Mouse (Mus musculus): ENCODE results near the gene Fam189a1. TPM values are rescaled to one million over a fixed set of nuclear protein-coding genes. Genes with fewer than 3 reads are reported as not detected.

Fam189a1 gene
- polyA plus RNA-seq, 1 experiment from 2014 or later = 7.7 TPM

DNA sequence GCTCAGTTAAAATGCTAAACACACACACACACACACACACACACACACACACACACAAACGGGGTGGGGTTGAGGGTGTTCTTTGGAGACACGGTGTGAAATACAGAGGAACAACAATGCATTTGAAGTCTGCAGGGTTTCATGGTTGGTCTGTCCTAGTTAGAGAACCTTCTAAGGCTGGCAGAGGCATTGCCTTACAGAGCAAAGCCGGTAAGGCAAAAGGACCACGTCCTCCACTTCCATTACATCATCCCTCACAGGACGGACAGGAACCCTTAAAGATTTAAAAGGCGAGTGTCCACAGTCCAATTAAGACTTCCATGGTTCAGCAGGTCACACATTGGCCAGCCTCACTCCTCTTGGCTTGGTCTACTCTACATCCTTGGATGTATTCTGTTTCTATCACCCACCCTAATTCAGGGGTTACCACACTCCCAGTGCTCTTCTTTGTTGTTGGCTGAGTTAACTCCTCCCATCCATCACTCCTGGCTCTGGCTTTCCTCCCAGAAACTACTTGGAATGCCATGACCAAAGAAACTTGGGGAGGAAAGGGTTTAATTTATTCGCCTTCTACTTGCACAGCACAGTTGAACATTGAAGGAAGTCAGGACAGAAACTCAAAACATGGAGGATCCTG lies 96.1 kb downstream of the Fam189a1 start:
- Histone ChIP-seq H3K27ac (no peak overlapping the region), H3K4me3 (no peak overlapping the region), H3K36me3 (no peaks in the 10 kb centered on the region), H3K9ac (no peak overlapping the region), H3K27me3 (no peaks in the 10 kb centered on the region), H3K9me3 (replicated peaks) (no peaks in the 10 kb centered on the region), H3K4me2 (replicated peaks) (no peak overlapping the region), H3K4me1 (0 out of 2 replicates have a peak, but pooled peaks cover 8% of the 10 kb centered on the region)
- WGBS = 78% methylated on average over 7 of the region's 7 CpGs
- ATAC-seq (ENCODE audit: low FRiP score) = peak; percentile 38; the same call in 1 of the 2 replicates

DNA sequence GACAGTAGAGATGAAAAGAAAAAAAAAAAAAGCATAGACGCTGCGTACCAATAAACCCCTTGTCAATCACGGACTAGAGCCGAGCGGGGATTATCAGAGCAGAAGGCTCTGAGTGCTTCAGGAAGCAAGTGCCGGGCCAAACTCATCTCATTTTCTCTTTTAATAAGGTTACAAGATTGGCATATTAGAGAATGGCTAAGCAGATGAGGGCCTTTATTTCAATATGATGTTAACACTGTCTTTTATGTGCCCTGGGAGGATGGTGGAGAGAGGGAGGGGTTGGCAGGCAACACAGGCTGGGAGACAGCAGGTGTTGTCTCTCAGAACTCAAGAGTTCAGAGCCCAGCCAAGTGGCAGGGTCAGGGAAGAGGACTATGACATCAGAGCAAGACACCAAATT lies 99.5 kb downstream of the Fam189a1 start:
- H3K36me3 ChIP-seq = no peaks in the 10 kb centered on the region
- H3K27me3 ChIP-seq = no peaks in the 10 kb centered on the region
- H3K9me3 ChIP-seq (replicated peaks) = no peaks in the 10 kb centered on the region
- no peak for ATAC-seq (ENCODE audit: low FRiP score)
- no peak overlapping the region for H3K9ac ChIP-seq
- no peak overlapping the region for H3K4me2 ChIP-seq (replicated peaks)
- no peak overlapping the region for H3K27ac ChIP-seq
- H3K4me1 ChIP-seq = 0 out of 2 replicates have a peak, but pooled peaks cover 2% of the 10 kb centered on the region
- 77% methylated on average over 6 of the region's 6 CpGs for whole genome bisulfite sequencing
- H3K4me3 ChIP-seq = no peak overlapping the region

GRCm38 (mm10) chr7:65051986-65052385 lies 104.4 kb downstream of the Fam189a1 start:
- Histone ChIP-seq H3K27me3 (no peaks in the 10 kb centered on the region), H3K4me1 (peaks cover 5% of the 10 kb centered on the region; the same call in 1 of the 2 replicates), H3K9ac (no peak overlapping the region), H3K36me3 (no peaks in the 10 kb centered on the region), H3K4me2 (replicated peaks) (no peak overlapping the region), H3K27ac (no peak overlapping the region), H3K4me3 (no peak overlapping the region), H3K9me3 (replicated peaks) (no peaks in the 10 kb centered on the region)
- 88% methylated on average over 1 of the region's 1 CpGs for WGBS
- no peak for ATAC-seq (ENCODE audit: low FRiP score)

GRCm38 (mm10) chr7:65049236-65049954 lies 107.0 kb downstream of the Fam189a1 start:
- no peak overlapping the region; the same call in 1 of the 2 replicates for H3K27ac ChIP-seq
- no peak overlapping the region for H3K9ac ChIP-seq
- no peaks in the 10 kb centered on the region for H3K36me3 ChIP-seq
- H3K4me1 ChIP-seq = peaks cover 14% of the 10 kb centered on the region
- no peak overlapping the region for H3K4me3 ChIP-seq
- no peaks in the 10 kb centered on the region for H3K27me3 ChIP-seq
- 84% methylated on average over 18 of the region's 18 CpGs for WGBS
- no peaks in the 10 kb centered on the region for H3K9me3 ChIP-seq (replicated peaks)
- no peak overlapping the region for H3K4me2 ChIP-seq (replicated peaks)
- ATAC-seq (ENCODE audit: low FRiP score) = no peak

DNA sequence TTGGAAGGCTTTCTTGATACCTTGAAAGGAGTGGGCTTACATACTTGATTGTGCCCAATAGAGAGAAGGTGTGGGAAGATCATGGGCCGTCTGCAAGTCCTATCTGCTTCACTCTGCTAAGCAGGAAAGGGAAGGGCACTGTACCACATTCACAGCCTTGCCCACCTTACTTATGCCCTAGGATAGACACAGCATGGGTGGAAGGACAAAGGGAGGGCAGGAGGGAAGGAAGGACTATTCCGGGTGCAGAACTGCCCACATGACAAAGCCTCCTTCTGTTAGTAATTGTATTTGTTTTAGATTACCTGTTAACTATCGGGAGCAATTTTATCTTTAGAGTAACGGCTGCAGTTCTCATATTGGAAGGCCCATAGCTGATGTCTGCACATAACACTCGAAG lies 108.7 kb downstream of the Fam189a1 start:
- Histone ChIP-seq H3K36me3 (no peaks in the 10 kb centered on the region), H3K9ac (no peak overlapping the region), H3K27me3 (no peaks in the 10 kb centered on the region), H3K4me3 (no peak overlapping the region), H3K4me1 (peaks cover 18% of the 10 kb centered on the region), H3K9me3 (replicated peaks) (no peaks in the 10 kb centered on the region), H3K4me2 (replicated peaks) (no peak overlapping the region), H3K27ac (no peak overlapping the region)
- ATAC-seq (ENCODE audit: low FRiP score) = no peak
- WGBS = 77% methylated on average over 5 of the region's 5 CpGs

GRCm38 (mm10) chr7:65046690-65047089 lies 109.7 kb downstream of the Fam189a1 start:
- Histone ChIP-seq H3K4me1 (peaks cover 18% of the 10 kb centered on the region), H3K36me3 (no peaks in the 10 kb centered on the region), H3K27me3 (no peaks in the 10 kb centered on the region), H3K27ac (no peak overlapping the region), H3K4me3 (no peak overlapping the region), H3K9ac (no peak overlapping the region), H3K9me3 (replicated peaks) (no peaks in the 10 kb centered on the region), H3K4me2 (replicated peaks) (no peak overlapping the region)
- ATAC-seq (ENCODE audit: low FRiP score) = peak; percentile 49
- WGBS = 50% methylated on average over 4 of the region's 4 CpGs

GRCm38 (mm10) chr7:65044280-65044679 lies 112.1 kb downstream of the Fam189a1 start:
- no peaks in the 10 kb centered on the region for H3K36me3 ChIP-seq
- no peaks in the 10 kb centered on the region for H3K27me3 ChIP-seq
- no peak overlapping the region for H3K4me2 ChIP-seq (replicated peaks)
- no peak overlapping the region for H3K9ac ChIP-seq
- no peaks in the 10 kb centered on the region for H3K9me3 ChIP-seq (replicated peaks)
- no peak overlapping the region for H3K27ac ChIP-seq
- peaks cover 18% of the 10 kb centered on the region for H3K4me1 ChIP-seq
- WGBS = 59% methylated on average over 6 of the region's 6 CpGs
- no peak overlapping the region for H3K4me3 ChIP-seq
- 0 out of 2 replicates have a peak, but pooled peaks have one; percentile 7 for ATAC-seq (ENCODE audit: low FRiP score)

GRCm38 (mm10) chr7:65041106-65041505 lies 115.3 kb downstream of the Fam189a1 start:
- Histone ChIP-seq H3K4me2 (replicated peaks) (no peak overlapping the region), H3K27me3 (no peaks in the 10 kb centered on the region), H3K36me3 (no peaks in the 10 kb centered on the region), H3K27ac (no peak overlapping the region), H3K4me3 (no peak overlapping the region), H3K9ac (no peak overlapping the region), H3K9me3 (replicated peaks) (no peaks in the 10 kb centered on the region), H3K4me1 (peaks cover 8% of the 10 kb centered on the region)
- 94% methylated on average over 7 of the region's 7 CpGs for WGBS
- ATAC-seq (ENCODE audit: low FRiP score) = no peak

GRCm38 (mm10) chr7:65031741-65032140 lies 124.6 kb downstream of the Fam189a1 start:
- no peak overlapping the region for H3K4me2 ChIP-seq (replicated peaks)
- no peaks in the 10 kb centered on the region for H3K4me1 ChIP-seq
- no peak for ATAC-seq (ENCODE audit: low FRiP score)
- no peak overlapping the region for H3K4me3 ChIP-seq
- H3K27ac ChIP-seq = no peak overlapping the region
- no peaks in the 10 kb centered on the region for H3K27me3 ChIP-seq
- 82% methylated on average over 7 of the region's 7 CpGs for WGBS
- H3K9me3 ChIP-seq (replicated peaks) = no peaks in the 10 kb centered on the region
- no peak overlapping the region for H3K9ac ChIP-seq
- no peaks in the 10 kb centered on the region for H3K36me3 ChIP-seq

DNA sequence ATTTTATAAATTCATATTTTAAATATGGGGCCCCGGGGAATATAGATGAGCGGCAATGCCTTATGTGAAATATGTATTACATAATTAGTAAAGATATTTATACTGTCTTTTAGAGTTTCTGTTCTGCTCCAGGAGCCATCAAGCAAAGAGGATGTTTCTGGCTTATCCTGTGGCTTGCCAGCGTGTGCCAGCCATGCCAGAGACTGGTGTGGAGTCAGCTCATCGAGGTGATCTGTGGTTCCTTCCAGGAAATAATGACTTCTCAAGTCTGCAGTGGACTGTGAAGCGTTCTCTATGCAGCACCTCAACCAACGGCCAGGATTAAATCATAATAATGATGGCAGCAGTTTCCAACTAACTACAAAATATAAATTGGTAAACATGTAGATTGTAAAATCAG lies 125.2 kb downstream of the Fam189a1 start:
- 92% methylated on average over 6 of the region's 6 CpGs for WGBS
- Histone ChIP-seq H3K4me1 (no peaks in the 10 kb centered on the region), H3K27ac (no peak overlapping the region), H3K36me3 (no peaks in the 10 kb centered on the region), H3K4me3 (no peak overlapping the region), H3K4me2 (replicated peaks) (no peak overlapping the region), H3K9me3 (replicated peaks) (no peaks in the 10 kb centered on the region), H3K9ac (no peak overlapping the region), H3K27me3 (no peaks in the 10 kb centered on the region)
- ATAC-seq (ENCODE audit: low FRiP score) = no peak

GRCm38 (mm10) chr7:65029985-65030384 lies 126.4 kb downstream of the Fam189a1 start:
- H3K4me2 ChIP-seq (replicated peaks) = no peak overlapping the region
- no peak overlapping the region for H3K9ac ChIP-seq
- no peaks in the 10 kb centered on the region for H3K27me3 ChIP-seq
- 91% methylated on average over 16 of the region's 16 CpGs for WGBS
- no peaks in the 10 kb centered on the region for H3K4me1 ChIP-seq
- H3K4me3 ChIP-seq = no peak overlapping the region
- 0 out of 2 replicates have a peak, but pooled peaks cover 5% of the 10 kb centered on the region for H3K9me3 ChIP-seq (replicated peaks)
- ATAC-seq (ENCODE audit: low FRiP score) = no peak
- no peak overlapping the region for H3K27ac ChIP-seq
- H3K36me3 ChIP-seq = no peaks in the 10 kb centered on the region

DNA sequence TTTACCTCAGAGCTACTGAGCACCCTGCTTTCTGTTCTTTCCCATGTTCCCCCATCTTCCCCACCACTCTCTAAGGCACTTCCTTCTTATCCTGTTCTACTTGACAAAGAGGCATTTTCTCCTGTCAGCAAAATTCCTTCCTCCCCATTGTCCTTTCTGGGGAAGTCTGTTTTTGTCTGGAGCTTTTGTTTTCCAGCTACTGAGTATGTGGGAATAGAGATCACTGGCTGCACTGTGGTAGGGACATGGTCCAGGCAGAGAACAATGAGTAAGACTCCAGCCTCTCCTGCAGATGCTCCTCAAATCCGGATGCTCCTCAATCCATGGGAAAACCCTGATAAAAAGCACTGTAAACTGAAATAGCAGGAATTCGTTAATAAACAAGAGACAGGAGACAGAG lies 135.1 kb downstream of the Fam189a1 start:
- Histone ChIP-seq H3K4me2 (replicated peaks) (no peak overlapping the region), H3K9ac (no peak overlapping the region), H3K27ac (no peak overlapping the region), H3K4me3 (no peak overlapping the region), H3K9me3 (replicated peaks) (0 out of 2 replicates have a peak, but pooled peaks cover 5% of the 10 kb centered on the region), H3K27me3 (no peaks in the 10 kb centered on the region), H3K36me3 (no peaks in the 10 kb centered on the region), H3K4me1 (peaks cover 13% of the 10 kb centered on the region)
- WGBS = 52% methylated on average over 2 of the region's 2 CpGs
- no peak for ATAC-seq (ENCODE audit: low FRiP score)
